Mouse (Mus musculus): ENCODE measurements around the gene Jarid2.

GRCm38 (mm10) chr13:44732442-44732974 is 3.2 kb downstream of the Jarid2 start:
- TF ChIP-seq POLR2A (IDR thresholded peaks at IDR 0.05; ENCODE audit: insufficient read length, low read depth) (no peak), CEBPB (IDR thresholded peaks at IDR 0.05; ENCODE audit: insufficient read depth, poor library complexity, severe bottlenecking) (no peak), MAX (IDR thresholded peaks at IDR 0.05; ENCODE audit: low read depth) (no peak), MYOD1 (IDR thresholded peaks at IDR 0.05; ENCODE audit: control insufficient read depth in 1 of 3, insufficient read length in 2 of 3, low read depth in 2 of 3) (no peak), E2F4 (IDR thresholded peaks at IDR 0.05; ENCODE audit: insufficient read depth) (no peak), USF1 (IDR thresholded peaks at IDR 0.05; ENCODE audit: low read depth) (no peak), SRF (IDR thresholded peaks at IDR 0.05; ENCODE audit: control insufficient read depth, insufficient read length, low read depth) (no peak), POLR2AphosphoS2 (IDR thresholded peaks at IDR 0.05; ENCODE audit: insufficient read length, low read depth) (no peak), TCF12 (IDR thresholded peaks at IDR 0.05; ENCODE audit: insufficient read depth, poor library complexity, severe bottlenecking) (no peak), MYOG (IDR thresholded peaks at IDR 0.05; ENCODE audit: control insufficient read depth in 1 of 3, insufficient read depth in 1 of 3, insufficient read length in 2 of 3, low read depth in 2 of 3) (no peak), REST (IDR thresholded peaks at IDR 0.05; ENCODE audit: insufficient read depth, insufficient read length) (no peak)
